Mouse (Mus musculus): ENCODE measurements around the gene BC053393.
A peak's percentile ranks its signal among the peaks of the same experiment; 100 is the strongest.
"Not testable (repeated sequence)": the region's sequence is repeated elsewhere in the genome, so short reads cannot be mapped to it uniquely, and the experiment has no call there.

Gene BC053393

DNA sequence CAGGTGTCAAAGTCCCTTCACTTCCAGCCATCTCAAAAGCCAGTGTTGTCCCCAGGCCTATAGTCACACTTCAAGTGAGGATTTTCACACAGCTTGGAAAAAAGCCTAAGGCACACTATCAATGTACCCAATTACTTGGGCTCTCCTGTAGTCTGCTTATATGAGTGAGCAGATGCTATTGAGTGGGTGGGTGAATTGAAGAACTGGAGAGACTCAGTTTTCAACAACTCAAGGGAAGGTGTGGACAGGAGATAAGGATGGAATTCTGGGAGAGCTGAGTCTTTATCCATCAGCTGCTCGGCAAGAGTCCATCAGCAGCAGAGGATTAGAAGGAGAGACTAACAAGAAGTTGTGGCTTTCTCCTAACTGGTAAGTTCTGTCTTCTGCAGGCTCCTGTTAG, at the start of gene BC053393:
TSS of gene BC053393 (plus strand) at position 210 of the 400 bp plus-strand sequence.
- no peak for DNase-seq (ENCODE audit: low spot score)

- DNase-seq (ENCODE audit: low spot score) = no peak
Measured at GRCm38 (mm10) chr11:46522719-46523118, 48.6 kb upstream of the BC053393 start.

GRCm38 (mm10) chr11:46523912-46524311, 47.4 kb upstream of the BC053393 start, which contains the start of gene Gm12169:
Gene Gm12169 (plus strand): TSS chr11:46524212.
- DNase-seq (ENCODE audit: low spot score) = no peak

- DNase-seq (ENCODE audit: low spot score) = no peak
Measured at GRCm38 (mm10) chr11:46530149-46530548, 41.2 kb upstream of the BC053393 start.

DNA sequence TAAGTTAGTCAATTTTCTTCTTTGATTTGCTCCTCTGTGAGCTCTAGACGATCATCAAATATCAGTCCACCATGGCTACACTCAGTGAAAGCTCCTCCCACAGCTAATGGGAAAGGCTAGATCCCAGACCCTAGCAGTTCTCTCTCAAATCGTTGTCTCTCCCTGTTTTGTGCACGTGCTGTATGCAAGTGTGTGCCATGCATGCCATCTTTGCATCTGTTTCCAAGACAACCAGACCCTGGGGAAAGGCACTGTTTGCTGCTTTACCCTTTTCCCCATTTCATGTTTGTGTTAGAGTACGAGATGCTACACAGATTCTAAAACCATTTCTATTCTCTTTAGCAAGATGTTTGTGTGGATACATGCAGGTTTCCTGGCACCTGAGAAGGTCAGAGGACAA, 34.4 kb upstream of the BC053393 start:
- DNase-seq (ENCODE audit: low spot score) = no peak

DNA sequence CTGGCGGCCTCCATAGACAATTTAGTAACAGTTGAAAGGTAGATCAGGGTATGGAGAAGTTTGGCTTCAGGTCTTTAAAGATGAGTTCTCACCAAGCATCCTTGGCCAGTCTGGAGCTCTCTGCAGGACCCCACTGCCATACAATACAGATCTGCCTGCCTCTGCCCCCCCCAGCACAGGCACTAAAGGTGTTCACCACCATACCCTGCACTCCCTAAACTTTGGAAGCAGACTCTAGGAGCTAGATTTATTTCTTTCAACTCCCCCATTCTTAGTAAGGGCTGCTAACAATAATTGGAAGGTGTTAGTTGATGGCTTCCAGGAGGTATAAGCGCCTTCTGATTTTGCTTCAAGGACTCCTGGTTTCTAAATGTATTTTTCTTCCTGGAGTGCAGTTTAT, 27.8 kb upstream of the BC053393 start:
- DNase-seq (ENCODE audit: low spot score) = no peak

DNA sequence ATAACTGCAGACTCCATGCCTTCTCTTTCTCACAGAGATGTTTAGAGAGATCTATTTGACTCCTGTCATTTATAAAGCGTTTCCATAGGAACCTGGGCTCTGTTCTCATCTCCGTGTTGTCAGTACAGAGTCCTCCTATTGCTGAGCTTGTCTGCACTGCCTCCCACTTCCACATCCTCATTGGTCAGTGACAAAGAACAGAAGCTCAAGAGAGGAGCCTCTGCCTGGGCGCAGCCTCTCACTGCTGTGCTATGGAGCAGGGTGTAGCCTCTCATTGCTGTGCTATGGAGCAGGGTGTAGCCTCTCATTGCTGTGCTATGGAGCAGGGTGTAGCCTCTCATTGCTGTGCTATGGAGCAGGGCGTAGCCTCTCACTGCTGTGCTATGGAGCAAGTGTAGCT, 21.6 kb upstream of the BC053393 start:
- DNase-seq (ENCODE audit: low spot score) = no peak

DNA sequence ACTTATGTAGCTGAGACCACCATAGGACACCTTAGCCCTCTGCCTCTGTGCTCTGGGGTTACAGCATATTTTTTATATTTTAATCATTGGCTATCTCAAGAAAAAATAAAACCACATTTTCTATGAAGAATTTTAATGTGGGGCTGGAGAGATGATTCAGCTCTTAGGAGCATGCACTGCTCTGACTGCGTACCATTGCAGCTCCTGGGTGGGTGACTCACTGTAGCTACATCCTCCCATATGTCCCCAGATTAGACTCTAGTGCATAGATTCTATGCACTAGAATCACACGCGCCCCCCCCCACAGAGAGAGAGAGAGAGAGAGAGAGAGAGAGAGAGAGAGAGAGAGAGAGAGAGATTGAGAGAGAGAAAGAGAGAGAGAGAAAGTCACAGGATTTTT, 18.6 kb upstream of the BC053393 start:
- DNase-seq (ENCODE audit: low spot score) = no peak

DNA sequence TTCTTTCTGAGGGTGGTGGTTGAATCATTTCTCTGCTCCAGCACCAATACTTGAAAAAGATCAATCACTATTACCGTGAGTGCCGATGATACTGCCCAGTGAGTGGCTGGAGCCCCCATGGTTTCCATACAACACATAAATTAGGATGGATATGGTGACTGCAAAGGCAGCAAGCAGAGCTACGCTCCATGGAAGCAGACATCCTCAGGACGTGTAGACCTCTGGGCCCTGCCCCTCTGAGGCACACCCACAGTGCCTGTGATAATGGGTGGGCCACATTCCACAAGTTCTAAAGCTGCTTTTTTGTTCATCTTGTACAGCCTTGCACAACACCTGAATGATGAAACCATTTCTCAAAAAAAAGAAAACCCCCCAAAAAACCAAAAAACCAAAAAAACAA, 10.2 kb upstream of the BC053393 start:
- DNase-seq (ENCODE audit: low spot score) = no peak

- DNase-seq (ENCODE audit: low spot score) = peak; percentile 47
Measured at GRCm38 (mm10) chr11:46564671-46565070, 6.7 kb upstream of the BC053393 start.

GRCm38 (mm10) chr11:46565967-46566366, 5.4 kb upstream of the BC053393 start:
- no peak for DNase-seq (ENCODE audit: low spot score)

GRCm38 (mm10) chr11:46569107-46569506, 2.2 kb upstream of the BC053393 start:
- DNase-seq (ENCODE audit: low spot score) = no peak

GRCm38 (mm10) chr11:46578771-46579281, 7.5 kb downstream of the BC053393 start:
- peak; percentile 16 for DNase-seq (ENCODE audit: low spot score)

DNA sequence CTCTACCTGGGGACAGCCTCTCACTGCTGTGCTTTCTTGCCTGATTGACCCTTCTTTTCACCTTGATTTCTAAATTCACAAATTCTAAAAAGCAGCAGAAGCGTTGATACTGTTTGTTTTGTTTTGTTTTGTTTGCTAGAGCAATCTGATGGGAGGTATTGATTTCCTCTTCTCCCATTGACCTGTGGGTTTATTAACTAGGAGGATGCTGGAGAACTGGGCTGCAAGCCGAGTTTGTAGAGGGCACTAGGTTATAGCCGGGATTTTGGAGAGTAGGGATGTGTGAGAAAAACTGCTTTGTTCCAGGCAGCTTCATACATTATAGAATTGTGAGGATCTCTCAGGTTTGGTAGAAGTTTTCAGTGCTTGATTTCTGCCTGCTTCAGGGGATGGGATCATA, 9.1 kb downstream of the BC053393 start:
- DNase-seq (ENCODE audit: low spot score) = no peak

DNA sequence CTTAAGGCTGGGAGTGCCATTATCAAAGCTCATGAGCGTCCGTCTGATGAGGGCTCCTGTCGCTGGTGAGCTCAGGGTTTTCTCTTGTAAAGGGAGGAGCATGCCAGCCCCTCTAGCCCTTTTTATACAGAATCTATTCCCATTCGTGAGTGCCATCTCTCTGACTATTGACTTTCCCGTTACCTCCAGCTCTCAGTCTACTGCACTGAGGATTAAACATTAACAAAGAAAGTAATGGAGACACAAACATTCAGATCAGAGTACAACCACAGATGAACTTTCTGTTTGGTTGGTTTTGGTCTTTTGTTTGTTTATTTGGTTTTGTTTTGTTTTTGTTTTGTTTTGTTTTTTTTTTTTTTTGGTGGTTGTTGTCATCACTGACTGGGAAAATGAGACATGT, 11.4 kb downstream of the BC053393 start:
- no peak for DNase-seq (ENCODE audit: low spot score)

DNA sequence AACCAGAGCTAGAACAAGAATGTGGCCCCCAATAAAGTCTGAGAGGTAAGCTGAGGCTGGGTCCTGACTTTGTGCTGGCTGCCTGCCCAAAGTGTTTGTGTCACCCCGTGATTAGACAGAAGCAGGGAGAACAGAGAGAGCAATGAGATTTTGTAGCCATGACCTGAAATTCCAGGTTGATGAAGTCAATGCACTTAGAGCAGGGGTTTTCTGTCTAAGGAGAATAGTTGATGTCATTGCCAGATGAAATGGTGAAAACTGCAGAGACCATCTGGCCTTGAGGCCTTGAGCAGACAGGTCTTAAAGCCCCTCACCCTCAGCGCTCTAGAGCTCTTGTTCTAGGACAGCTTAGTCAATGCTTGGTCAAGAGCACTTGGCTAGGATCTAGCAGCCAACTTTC, 21.1 kb downstream of the BC053393 start:
- DNase-seq (ENCODE audit: low spot score) = no peak

GRCm38 (mm10) chr11:46619929-46620328, 48.6 kb downstream of the BC053393 start:
- DNase-seq (ENCODE audit: low spot score) = no peak

DNA sequence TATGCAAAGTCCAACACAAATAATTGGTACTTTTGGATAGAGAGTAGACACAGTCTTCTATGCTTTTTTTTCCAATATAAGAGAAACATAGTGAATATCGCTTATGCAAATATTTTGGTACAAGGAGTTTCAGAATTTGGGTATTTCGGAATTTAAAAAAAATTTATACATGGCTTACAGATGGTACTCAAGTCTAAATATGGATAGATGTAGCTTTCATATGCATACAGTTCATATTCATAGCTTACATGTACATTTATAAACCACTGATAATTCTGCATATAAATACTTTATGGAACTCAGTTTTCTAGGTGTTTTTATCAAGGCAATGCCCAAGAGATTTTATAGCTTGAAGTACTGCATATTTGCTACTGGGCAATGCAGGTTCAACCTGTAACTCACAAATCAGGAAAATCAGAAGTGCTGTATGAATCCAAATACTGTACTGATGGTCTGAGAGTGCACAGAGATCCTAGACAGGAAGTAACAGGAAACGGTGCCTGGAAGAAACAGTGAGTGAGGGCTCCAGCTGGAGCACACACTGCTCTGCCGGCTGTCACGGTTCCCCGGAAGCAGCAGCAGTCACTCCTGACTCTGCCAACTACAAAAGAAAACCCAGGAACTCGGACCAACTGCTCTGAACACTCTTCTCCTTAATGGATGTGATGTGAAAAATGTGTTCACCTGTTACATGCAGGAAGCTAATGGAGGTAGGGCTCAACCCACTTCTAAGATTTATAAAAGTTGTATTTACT, 49.3 kb downstream of the BC053393 start:
- DNase-seq (ENCODE audit: low spot score) = no peak

- no peak for DNase-seq (ENCODE audit: low spot score)
Measured at GRCm38 (mm10) chr11:46629211-46629795, 58.0 kb downstream of the BC053393 start, which contains the start of gene Dppa1. Gene Dppa1 (minus strand): TSS chr11:46629261.

DNA sequence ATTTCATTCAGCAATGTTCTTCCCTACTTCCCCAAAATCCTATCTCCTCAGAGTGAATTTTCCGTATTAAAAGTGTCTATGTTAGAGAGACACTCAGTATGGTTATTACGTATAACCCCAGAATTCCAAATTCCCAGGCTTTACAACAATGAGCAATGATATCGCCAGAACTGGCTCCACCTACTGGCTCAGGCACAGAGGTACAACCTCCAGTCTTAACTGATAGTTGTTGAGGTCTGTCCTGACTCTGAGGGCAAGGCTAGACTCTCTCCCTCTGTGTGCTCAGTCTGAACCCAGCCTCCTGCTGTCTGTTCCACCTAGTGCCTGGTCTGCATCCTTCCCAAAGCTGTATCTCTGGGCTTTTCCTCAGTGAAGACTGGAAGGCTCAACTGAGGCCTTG, 60.3 kb downstream of the BC053393 start:
- peak; percentile 43 for DNase-seq (ENCODE audit: low spot score)

DNA sequence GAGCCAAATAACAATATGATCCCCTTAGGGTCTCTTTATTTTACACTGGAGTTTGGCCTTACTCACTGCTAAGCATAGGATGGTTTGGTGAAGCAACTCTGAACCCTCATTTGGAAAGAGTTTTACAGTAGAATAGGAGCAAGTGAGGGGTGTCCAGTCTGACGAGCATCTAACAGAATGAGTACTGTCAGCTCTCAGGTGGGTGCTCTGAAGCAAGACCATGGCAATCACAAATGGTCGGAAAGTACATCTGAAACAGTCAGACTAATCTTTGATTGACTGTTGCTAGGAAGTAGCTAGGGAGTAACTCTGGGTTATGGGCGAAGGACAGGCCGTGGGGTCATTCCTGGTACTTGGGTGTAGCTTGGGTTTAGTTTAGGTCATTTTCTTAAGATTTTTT, 64.2 kb downstream of the BC053393 start:
- DNase-seq (ENCODE audit: low spot score) = not testable (repeated sequence)

DNA sequence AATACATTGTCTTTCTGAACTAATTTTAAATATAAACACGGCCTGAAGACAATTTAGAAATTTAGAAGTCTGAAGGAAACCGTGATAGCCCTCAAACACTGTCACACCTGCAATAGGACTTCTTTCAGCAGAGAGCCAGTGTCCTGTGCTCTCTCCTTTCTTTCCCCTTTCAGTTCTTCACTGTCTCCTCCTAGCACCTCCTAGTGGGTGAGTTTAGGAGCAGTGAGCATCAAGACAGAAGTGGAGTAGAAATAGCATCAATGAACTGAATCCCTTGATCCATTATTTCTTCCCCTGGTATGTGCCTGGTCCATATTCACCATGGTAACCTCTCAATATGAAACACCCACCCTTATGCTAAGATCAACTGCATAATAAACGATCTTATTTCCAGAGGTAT, 65.2 kb downstream of the BC053393 start:
- DNase-seq (ENCODE audit: low spot score) = no peak

Data from ovary, postnatal 36 days (tissue).